Comparison of ENCODE assay signal across 7 mouse cellular contexts in the genomic region with DNA sequence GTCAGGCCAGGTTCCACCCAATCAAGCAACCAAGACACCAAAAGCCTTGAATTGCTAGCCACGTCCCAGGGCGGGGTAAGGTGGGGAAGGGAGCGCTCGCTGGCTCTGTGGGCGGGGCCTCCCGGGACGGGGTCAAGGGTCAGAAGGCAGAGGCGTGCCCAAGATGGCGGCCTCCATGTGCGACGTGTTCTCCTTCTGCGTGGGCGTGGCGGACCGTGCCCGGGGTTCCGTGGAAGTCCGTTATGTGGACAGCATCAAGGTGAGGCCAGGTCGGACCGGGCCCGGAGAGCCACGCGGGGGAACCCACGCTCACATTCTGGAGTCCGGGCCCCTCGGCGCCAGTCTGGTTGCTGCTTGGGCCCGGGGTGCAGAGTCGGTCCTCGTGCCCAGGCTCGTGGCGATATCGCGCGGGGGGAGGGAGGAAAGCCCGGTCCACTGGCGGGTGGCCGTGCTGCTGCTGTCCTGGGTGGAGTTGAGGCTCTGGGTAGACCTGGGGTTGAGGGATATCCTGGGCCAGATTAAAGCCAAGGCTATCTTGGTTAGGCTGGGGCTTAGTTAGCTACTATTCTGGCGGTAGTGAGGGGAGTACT. TPM values are rescaled to one million over a fixed set of nuclear protein-coding genes. Genes with fewer than 3 reads are reported as not detected.
DNase-seq lines count a peak whose midpoint lies in the region; ATAC-seq and TF ChIP-seq lines count a peak whose summit lies in the region.

A gene (plus strand): TSS at position 148 of the 590 bp plus-strand sequence.

- intact Hi-C loops in left cerebral cortex, postnatal 36 days (cut with DNase I), result loop anchor here (1.0 kb wide), 1 partner anchor 19 kb away; a partner anchor contains a TSS

- peak; percentile 95 for DNase-seq in adrenal gland, postnatal 14 days
- DNase-seq in embryonic facial prominence, embryonic 10.5 days (ENCODE audit: low spot score), result peak; percentile 92
- no peak for DNase-seq in gonadal fat pad, adult 2 months (ENCODE audit: low read depth)
- DNase-seq in left cerebral cortex, postnatal 36 days (ENCODE audit: low spot score in 2 of 2), result peak; percentile 79 to 84
- DNase-seq in midbrain, embryonic 10.5 days (ENCODE audit: low spot score), result peak; percentile 89
- DNase-seq in right cerebral cortex, postnatal 4 days, result peak; percentile 84

- peaks cover 8% of the 10 kb centered on the region for H3K27me3 ChIP-seq in embryonic facial prominence, embryonic 10.5 days (replicated peaks; ENCODE audit: low read depth, poor library complexity, severe bottlenecking)
- H3K27me3 ChIP-seq in intestine, postnatal 0 days (replicated peaks; ENCODE audit: control insufficient read depth, insufficient read depth, low read length), result no peaks in the 10 kb centered on the region
- H3K27me3 ChIP-seq in midbrain, embryonic 10.5 days (ENCODE audit: low read depth, poor library complexity, severe bottlenecking), result peaks cover 6% of the 10 kb centered on the region; the same call in 1 of the 2 replicates

- peak within 1 kb of the TSS; percentile 94 for H3K4me2 ChIP-seq in intestine, postnatal 0 days (replicated peaks; ENCODE audit: low read depth)

- ATAC-seq in intestine, postnatal 0 days, result peak; percentile 92

- H3K4me1 ChIP-seq in embryonic facial prominence, embryonic 10.5 days, result peaks cover 18% of the 10 kb centered on the region
- H3K4me1 ChIP-seq in intestine, postnatal 0 days (replicated peaks; ENCODE audit: control insufficient read depth, insufficient read depth, low read length), result no peaks in the 10 kb centered on the region
- H3K4me1 ChIP-seq in midbrain, embryonic 10.5 days, result peaks cover 20% of the 10 kb centered on the region

- peak within 1 kb of the TSS; percentile 49 for H3K9ac ChIP-seq in intestine, postnatal 0 days (ENCODE audit: low read depth, low read length)

- H3K4me3 ChIP-seq in embryonic facial prominence, embryonic 10.5 days, result peak within 1 kb of the TSS; percentile 97
- H3K4me3 ChIP-seq in intestine, postnatal 0 days (ENCODE audit: low read depth, low read length), result peak within 1 kb of the TSS; percentile 77
- peak within 1 kb of the TSS; percentile 92 for H3K4me3 ChIP-seq in midbrain, embryonic 10.5 days

- no peaks in the 10 kb centered on the region for H3K36me3 ChIP-seq in embryonic facial prominence, embryonic 10.5 days (replicated peaks)
- H3K36me3 ChIP-seq in intestine, postnatal 0 days (ENCODE audit: control insufficient read depth, insufficient read depth), result no peaks in the 10 kb centered on the region
- H3K36me3 ChIP-seq in midbrain, embryonic 10.5 days, result no peaks in the 10 kb centered on the region

- H3K9me3 ChIP-seq in embryonic facial prominence, embryonic 10.5 days, result no peaks in the 10 kb centered on the region
- no peaks in the 10 kb centered on the region for H3K9me3 ChIP-seq in intestine, postnatal 0 days (ENCODE audit: control insufficient read depth)
- H3K9me3 ChIP-seq in midbrain, embryonic 10.5 days (replicated peaks), result no peaks in the 10 kb centered on the region

- peak within 1 kb of the TSS; percentile 90 for H3K27ac ChIP-seq in embryonic facial prominence, embryonic 10.5 days (replicated peaks)
- no peak within 1 kb of the TSS for H3K27ac ChIP-seq in intestine, postnatal 0 days (ENCODE audit: low read depth, low read length)
- peak within 1 kb of the TSS; percentile 89 for H3K27ac ChIP-seq in midbrain, embryonic 10.5 days (replicated peaks)

- WGBS in embryonic facial prominence, embryonic 10.5 days, result under 1% methylated on average over 39 of the region's 39 CpGs
- 0% methylated on average over 38 of the region's 39 CpGs for WGBS in intestine, postnatal 0 days
- under 1% methylated on average over 39 of the region's 39 CpGs for WGBS in midbrain, embryonic 10.5 days

- TF ChIP-seq CTCF in intestine, postnatal 0 days (IDR thresholded peaks at IDR 0.05; ENCODE audit: low read depth), result no peak

RNA-seq across cellular contexts. Expression of the gene that starts here (rescaled TPM):
- 25.0 and 33.0 TPM in 2 replicates for total RNA-seq in adrenal gland, postnatal 14 days (2021)
- 87.6 and 91.0 TPM in 2 replicates for polyA plus RNA-seq in embryonic facial prominence, embryonic 10.5 days (2016; fragmentation: Nextera tagmentation; extraction: Ambion mirVana)
- polyA plus RNA-seq in gonadal fat pad, adult 2 months (2012; rRNA removed), result 21.4 and 23.9 TPM in 2 replicates
- 10.1 and 10.9 TPM in 2 replicates for polyA plus RNA-seq in intestine, postnatal 0 days (2015; fragmentation: Nextera tagmentation; extraction: Ambion mirVana)
- 10 to 100 TPM; 40.1 to 43.8 TPM for total RNA-seq in left cerebral cortex, postnatal 36 days (2021)
- 75.6 and 83.9 TPM in 2 replicates for polyA plus RNA-seq in midbrain, embryonic 10.5 days (2016; fragmentation: Nextera tagmentation; extraction: Ambion mirVana)
